Mouse (Mus musculus) spleen, adult 2 months (tissue): ENCODE results near the gene Mrpl36. TPM values are rescaled to one million over a fixed set of nuclear protein-coding genes. Genes with fewer than 3 reads are reported as not detected.

ENCODE experiments used
- DNase-seq, 2 experiments: peaks; one replicate each; pipeline versions ENCODE4 v3.0.0 to v3.0.0-alpha.2; 2012 to 2021; ENCODE audit warnings: low spot score in 2 of 2, low read depth in 1 of 2
- H3K27ac ChIP-seq: fragments of 200-500 bp; 2 replicates; pipeline ENCODE4 v1.5.1; 2012; ENCODE audit warnings: low read length, inconsistent platforms; ENCODE audit not compliant: insufficient read depth
- H3K27me3 ChIP-seq: fragments of 200-500 bp; 2 replicates; pipeline ENCODE4 v1.6.1; 2012; ENCODE audit warnings: mild to moderate bottlenecking, moderate library complexity, low read length, inconsistent platforms; ENCODE audit not compliant: control insufficient read depth, insufficient read depth
- H3K36me3 ChIP-seq: fragments of 200-500 bp; 2 replicates; pipeline ENCODE4 v1.6.1; 2012; ENCODE audit warnings: mild to moderate bottlenecking, low read length, inconsistent platforms; ENCODE audit not compliant: control insufficient read depth, insufficient read depth
- H3K4me1 ChIP-seq: fragments of 200-500 bp; 2 replicates; pipeline ENCODE4 v1.6.1; 2011; ENCODE audit warnings: inconsistent platforms; ENCODE audit not compliant: control insufficient read depth, insufficient read depth, insufficient read length
- H3K4me3 ChIP-seq: fragments of 200-500 bp; 2 replicates; pipeline ENCODE4 v1.5.1; 2011; ENCODE audit warnings: mild to moderate bottlenecking, inconsistent platforms; ENCODE audit not compliant: insufficient read depth, insufficient read length; ENCODE audit errors: extremely low read depth
- CTCF ChIP-seq: fragments of 200-500 bp; IDR thresholded peaks from 2 replicates; pipeline ENCODE4 v1.5.1; 2011; ENCODE audit warnings: mild to moderate bottlenecking, inconsistent platforms; ENCODE audit not compliant: insufficient read depth, insufficient read length, insufficient replicate concordance; ENCODE audit errors: extremely low read depth
- POLR2A ChIP-seq: fragments of 200-500 bp; IDR thresholded peaks from 2 replicates; pipeline ENCODE4 v1.6.1; 2011; ENCODE audit warnings: low read depth, low read length, inconsistent platforms
- WGBS: fragments of 180-500 bp; shearing (Covaris S2); methylation state at CpG from one replicate; pipeline ENCODE4 v1.1.7; 2018; 5-methylcytosine and 5-hydroxymethylcytosine counted together
- polyA plus RNA-seq: library from polyadenylated mRNA; depleted of rRNA; stranded (reverse); fragments of >200 nt; gene quantifications from 2 replicates; pipeline ENCODE4 v1.2.3, GENCODE M21; 2012; rRNA removed

Mrpl36 gene
- polyA plus RNA-seq, 1 experiment = 67.3 TPM

DNA sequence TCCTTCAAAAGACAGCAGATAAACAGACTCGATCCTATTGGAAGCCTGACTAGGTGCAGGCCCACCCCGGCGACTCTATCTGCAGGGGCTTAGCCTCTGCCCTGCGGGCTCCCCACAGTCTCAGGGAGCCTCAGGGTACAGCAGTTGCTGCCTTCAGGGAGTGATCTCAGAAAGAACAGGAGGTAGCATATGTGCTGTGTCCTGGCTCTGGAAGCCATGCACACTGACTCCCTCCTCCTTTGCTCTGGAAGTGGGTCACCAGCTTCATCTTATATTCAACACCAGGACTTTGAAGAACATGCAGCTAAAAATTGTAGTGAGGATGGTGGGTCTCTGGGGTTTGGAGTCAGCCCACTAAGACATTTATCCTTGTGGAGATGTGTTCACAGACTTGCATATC is 45.1 kb downstream of the Mrpl36 start:
- TF ChIP-seq CTCF = no peak
- no peak for TF ChIP-seq POLR2A
- 88% methylated on average over 4 of the region's 4 CpGs for WGBS
- no peak for DNase-seq

DNA sequence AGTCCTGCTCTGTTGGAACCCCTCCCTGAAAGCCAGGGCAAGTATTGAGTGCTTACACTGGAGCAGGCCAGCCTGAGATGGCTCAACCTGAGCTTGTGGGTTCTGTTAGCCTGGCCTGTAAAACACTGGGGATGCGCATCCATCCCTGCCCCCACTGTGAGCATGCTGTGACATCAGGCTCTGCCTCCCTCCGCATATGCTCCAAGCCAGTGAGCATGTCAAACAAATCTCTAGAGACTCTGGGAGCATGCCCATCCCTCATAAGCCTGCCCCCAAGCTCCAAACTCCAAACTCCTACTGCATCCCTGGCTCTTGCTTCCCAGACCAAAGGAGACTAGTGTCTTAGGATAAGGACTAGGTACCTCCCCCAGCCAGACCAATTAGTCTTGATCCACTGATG is 46.3 kb downstream of the Mrpl36 start:
- no peak overlapping the region for H3K4me3 ChIP-seq
- no peaks in the 10 kb centered on the region for H3K4me1 ChIP-seq
- H3K27me3 ChIP-seq = no peaks in the 10 kb centered on the region
- WGBS = 87% methylated on average over 2 of the region's 2 CpGs
- DNase-seq = no peak
- no peaks in the 10 kb centered on the region for H3K36me3 ChIP-seq
- no peak overlapping the region for H3K27ac ChIP-seq
- no peak for TF ChIP-seq POLR2A
- no peak for TF ChIP-seq CTCF

More for the DNA sequence above, 45.1 kb downstream of the Mrpl36 start:
- no peaks in the 10 kb centered on the region for H3K36me3 ChIP-seq
- no peak overlapping the region for H3K4me3 ChIP-seq
- no peaks in the 10 kb centered on the region for H3K4me1 ChIP-seq
- H3K27ac ChIP-seq = no peak overlapping the region
- H3K27me3 ChIP-seq = no peaks in the 10 kb centered on the region

DNA sequence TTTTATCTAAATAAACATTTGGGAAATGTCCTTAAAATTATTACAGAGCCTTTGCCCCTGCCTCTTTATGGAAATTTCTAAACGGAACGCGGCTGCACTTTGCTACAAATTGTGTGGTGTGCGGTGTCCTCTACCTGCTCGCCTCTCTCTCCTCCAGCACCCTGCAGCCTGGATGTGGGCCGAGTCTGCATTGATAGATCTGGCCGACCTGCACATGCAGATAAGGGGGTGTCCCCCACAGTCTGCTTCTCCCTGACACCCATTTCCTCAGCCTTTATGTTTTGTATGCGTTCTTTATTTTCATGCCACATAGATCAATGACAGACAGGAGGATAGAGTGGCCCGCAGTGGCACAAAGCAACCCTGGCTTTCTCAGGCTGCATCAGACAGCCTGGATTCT is 49.3 kb downstream of the Mrpl36 start:
- no peak for DNase-seq
- no peaks in the 10 kb centered on the region for H3K4me1 ChIP-seq
- H3K27ac ChIP-seq = no peak overlapping the region
- H3K27me3 ChIP-seq = no peaks in the 10 kb centered on the region
- H3K4me3 ChIP-seq = no peak overlapping the region
- H3K36me3 ChIP-seq = no peaks in the 10 kb centered on the region
- TF ChIP-seq POLR2A = no peak
- no peak for TF ChIP-seq CTCF
- 83% methylated on average over 9 of the region's 9 CpGs for WGBS

Other genes starting within 250 kb of the Mrpl36 start
- 0.96 and 1.1 TPM in 2 replicates for gene Irx4, start 68.0 kb upstream of the Mrpl36 start, polyA plus RNA-seq
- gene Ndufs6, start within 50 bp of the Mrpl36 start, polyA plus RNA-seq = 19.9 and 20.8 TPM in 2 replicates
- gene Lpcat1, start 138.7 kb downstream of the Mrpl36 start, polyA plus RNA-seq = 64.9 and 81.3 TPM in 2 replicates
- 0.49 and 0.56 TPM in 2 replicates for gene Slc6a3, start 208.2 kb downstream of the Mrpl36 start, polyA plus RNA-seq